Mouse (Mus musculus) CH12.LX (cell line): ENCODE results near the gene Atp2b2.

Source experiments
- BHLHE40 ChIP-seq: IDR thresholded peaks from 2 replicates; pipeline ENCODE4 v1.6.1; 2011; ENCODE audit warnings: mild to moderate bottlenecking, low read depth, low read length, improper control_type of control experiment
- CHD1 ChIP-seq: IDR thresholded peaks from 2 replicates; pipeline ENCODE4 v1.6.1; 2012; ENCODE audit warnings: low read depth, low read length, improper control_type of control experiment, inconsistent platforms
- CHD2 ChIP-seq: IDR thresholded peaks from 2 replicates; pipeline ENCODE4 v1.6.1; 2011; ENCODE audit warnings: low read length, improper control_type of control experiment
- CTCF ChIP-seq, 2 experiments: IDR thresholded peaks in 1 of 2; conservative IDR thresholded peaks in 1 of 2; 2 replicates each; pipeline ENCODE4 v1.5.1; 2011 to 2012; ENCODE audit warnings: low read depth in 2 of 2, low read length in 2 of 2, improper control_type of control experiment in 1 of 2, inconsistent platforms in 1 of 2, mild to moderate bottlenecking in 1 of 2, moderate library complexity in 1 of 2
- ELF1 ChIP-seq: IDR thresholded peaks from 2 replicates; pipeline ENCODE4 v1.6.1; 2014; ENCODE audit warnings: low read depth, mild to moderate bottlenecking, inconsistent platforms, low read length, improper control_type of control experiment
- EP300 ChIP-seq: IDR thresholded peaks from 2 replicates; pipeline ENCODE4 v1.6.1; 2011; ENCODE audit warnings: low read length, improper control_type of control experiment
- GABPA ChIP-seq: IDR thresholded peaks from 2 replicates; pipeline ENCODE4 v1.6.1; 2012; ENCODE audit warnings: low read depth, low read length, improper control_type of control experiment, inconsistent platforms; ENCODE audit not compliant: insufficient replicate concordance
- JUN ChIP-seq: IDR thresholded peaks from 2 replicates; pipeline ENCODE4 v1.6.1; 2011; ENCODE audit warnings: low read depth, mild to moderate bottlenecking, low read length, improper control_type of control experiment, moderate library complexity; ENCODE audit not compliant: insufficient read depth
- MAX ChIP-seq: IDR thresholded peaks from 2 replicates; pipeline ENCODE4 v1.6.1; 2011; ENCODE audit warnings: low read length, improper control_type of control experiment
- MYC ChIP-seq: IDR thresholded peaks from 2 replicates; pipeline ENCODE4 v1.6.1; 2011; ENCODE audit warnings: low read depth, mild to moderate bottlenecking, improper control_type of control experiment, low read length
- POLR2A ChIP-seq: IDR thresholded peaks from 2 replicates; pipeline ENCODE4 v1.6.1; 2011; ENCODE audit warnings: low read depth, mild to moderate bottlenecking, improper control_type of control experiment, low read length
- RCOR1 ChIP-seq: conservative IDR thresholded peaks from 2 replicates; pipeline ENCODE4 v1.6.1; 2012; ENCODE audit warnings: low read depth, mild to moderate bottlenecking, inconsistent platforms, low read length, improper control_type of control experiment
- SIN3A ChIP-seq: IDR thresholded peaks from 2 replicates; pipeline ENCODE4 v1.6.1; 2012; ENCODE audit warnings: low read length, improper control_type of control experiment, inconsistent platforms
- ZC3H11A ChIP-seq: IDR thresholded peaks from 2 replicates; pipeline ENCODE4 v1.6.1; 2012; ENCODE audit warnings: low read depth, mild to moderate bottlenecking, inconsistent platforms, low read length, improper control_type of control experiment

DNA sequence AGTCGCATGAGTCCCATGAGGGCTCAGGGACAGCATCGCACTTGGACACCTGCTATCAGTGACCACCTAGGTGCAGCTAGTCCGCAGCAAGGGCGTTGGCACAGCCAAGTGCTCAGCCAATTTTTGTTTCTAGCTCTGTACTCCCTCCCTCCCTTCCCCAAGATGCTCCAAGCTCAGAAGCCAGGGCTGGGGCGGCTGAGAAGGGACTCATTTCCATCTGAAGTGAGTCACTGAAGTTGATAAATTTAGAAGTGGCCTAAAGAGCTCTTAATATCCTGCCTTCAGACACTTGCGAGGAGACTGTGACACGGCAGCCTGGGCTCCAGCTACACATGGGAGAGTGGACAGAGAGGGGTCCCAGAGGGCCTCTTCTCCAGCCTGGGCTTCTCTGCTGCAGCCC lies 160.0 kb downstream of the Atp2b2 start:
- TF ChIP-seq GABPA (no peak), ZC3H11A (no peak), CTCF (conservative IDR thresholded peaks at IDR 0.05 in 1 of 2, IDR thresholded peaks at IDR 0.05 in 1 of 2; ENCODE audit: low read depth in 2 of 2, low read length in 2 of 2) (no peak), MYC (no peak), BHLHE40 (no peak), POLR2A (no peak), CHD2 (no peak), ELF1 (no peak), RCOR1 (no peak), CHD1 (no peak), MAX (no peak), EP300 (no peak), JUN (no peak), SIN3A (no peak)
